Mouse (Mus musculus) lung, adult 2 months (tissue): ENCODE results near the gene Gm28051. TPM values are rescaled to one million over a fixed set of nuclear protein-coding genes. Genes with fewer than 3 reads are reported as not detected.
A peak's percentile ranks its signal among the peaks of the same experiment; 100 is the strongest.

ENCODE experiments used
- DNase-seq: peaks from one replicate; pipeline ENCODE4 v3.0.0; 2022
- H3K4me1 ChIP-seq: fragments of 200-500 bp; 2 replicates; pipeline ENCODE4 v1.6.1; 2011; ENCODE audit warnings: low read length; ENCODE audit not compliant: control insufficient read depth, insufficient read depth
- H3K4me3 ChIP-seq: fragments of 200-500 bp; replicated peaks from 2 replicates; pipeline ENCODE3; 2011; ENCODE audit warnings: low read depth, mild to moderate bottlenecking, control low read depth, low read length; ENCODE audit errors: extremely low read depth
- CTCF ChIP-seq: fragments of 200-500 bp; IDR thresholded peaks from 2 replicates; pipeline ENCODE4 v1.5.1; 2011; ENCODE audit warnings: mild to moderate bottlenecking, low read length, control low read depth; ENCODE audit not compliant: insufficient read depth
- POLR2A ChIP-seq: fragments of 200-500 bp; IDR thresholded peaks from 2 replicates; pipeline ENCODE4 v1.6.1; 2011; ENCODE audit warnings: low read depth, mild to moderate bottlenecking, control low read depth, low read length, borderline replicate concordance; ENCODE audit errors: extremely low read depth
- WGBS: fragments of 180-500 bp; shearing (Covaris S2); methylation state at CpG from one replicate; pipeline ENCODE4 v1.1.7; 2018; 5-methylcytosine and 5-hydroxymethylcytosine counted together
- polyA plus RNA-seq: library from polyadenylated mRNA; depleted of rRNA; stranded (reverse); fragments of >200 nt; gene quantifications from 2 replicates; pipeline ENCODE4 v1.2.3, GENCODE M21; 2012

The Gm28051 gene
- polyA plus RNA-seq, 1 experiment: not detected

DNA sequence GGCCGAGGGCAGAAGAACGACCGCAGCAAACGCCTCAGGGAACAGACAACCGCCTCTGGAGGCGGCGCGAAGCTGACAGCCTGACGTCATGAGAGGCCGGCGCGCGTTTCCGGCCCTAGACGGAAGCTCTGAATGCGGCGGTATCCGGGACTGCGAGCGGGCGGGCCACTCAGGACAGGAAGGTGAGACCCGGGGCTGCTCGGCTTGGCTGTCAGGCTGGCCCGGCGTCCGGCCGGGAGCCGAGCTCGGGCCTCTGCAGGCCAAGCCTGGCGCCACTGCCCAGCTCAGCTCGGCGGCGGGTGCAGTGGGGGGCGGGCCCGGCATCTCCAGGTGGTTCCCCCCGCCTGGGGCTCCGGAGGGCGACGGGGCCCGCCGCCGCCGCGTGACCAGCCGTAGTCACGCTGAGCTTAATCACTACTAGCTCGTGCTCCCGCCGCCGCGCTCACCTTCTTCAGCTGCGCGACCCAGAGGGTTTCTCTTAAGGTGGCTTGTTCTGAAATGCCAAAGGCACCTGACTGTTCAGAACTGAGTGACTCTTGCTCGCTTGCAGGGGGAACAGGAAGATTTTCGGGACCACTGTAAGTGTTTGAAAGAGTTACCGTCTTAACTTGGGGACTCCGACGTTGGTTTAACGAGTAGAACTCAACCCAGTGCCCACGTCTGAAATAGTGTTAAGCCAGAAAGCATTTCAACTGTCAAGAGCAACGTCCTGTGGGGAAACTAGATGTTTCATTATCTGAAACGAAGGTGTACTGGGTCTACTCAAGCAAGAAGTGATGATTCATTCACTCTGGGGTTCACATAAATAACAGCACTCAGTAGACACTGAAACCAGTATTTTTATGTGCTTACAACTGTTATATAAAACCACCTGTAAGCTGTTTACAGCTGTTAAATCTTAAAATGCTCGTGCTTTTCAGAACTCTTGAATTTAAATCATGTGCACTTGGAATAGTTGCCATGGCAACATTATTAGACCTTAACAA, 13.7 kb downstream of the Gm28051 start, which contains the start of the genes Moap1 and Tmem251:
Moap1 (minus strand) TSS at position 73 of the 986 bp plus-strand sequence.
Tmem251 (plus strand) TSS at position 174 of the 986 bp plus-strand sequence.
- peak; percentile 89 for DNase-seq
- under 1% methylated on average over 62 of the region's 63 CpGs for WGBS
- peaks cover 7% of the 10 kb centered on the region for H3K4me1 ChIP-seq
- TF ChIP-seq POLR2A (peak; percentile 68; the same call in 1 of the 2 replicates), CTCF (no peak)
- peak within 1 kb of the TSS; percentile 80 for H3K4me3 ChIP-seq

DNA sequence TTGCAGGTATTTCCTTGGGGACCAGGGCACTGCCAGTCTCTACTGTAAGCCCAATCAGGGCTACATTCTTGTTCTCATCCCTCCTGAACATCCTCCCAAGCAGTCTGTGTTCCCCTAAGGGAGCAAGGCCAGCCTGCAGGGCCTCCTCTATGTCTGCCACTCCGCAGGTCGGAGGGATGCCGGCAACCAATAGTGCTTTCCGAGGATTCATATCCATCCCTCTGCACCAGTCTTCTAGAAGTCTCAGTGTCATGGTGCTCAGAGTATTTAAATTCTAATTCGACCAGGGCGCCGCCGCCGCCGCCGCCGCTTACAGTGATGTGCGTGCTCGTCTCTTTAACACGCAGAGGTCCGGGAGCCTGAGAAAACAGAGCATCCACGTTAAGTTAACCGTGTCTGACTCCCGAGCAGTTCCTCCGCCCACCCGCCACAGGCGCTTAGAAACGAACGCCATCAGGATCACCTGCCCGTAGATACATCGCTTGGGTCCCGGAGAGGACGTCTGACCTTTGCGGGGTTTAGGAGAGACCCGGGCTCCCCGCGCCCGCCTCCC, 14.5 kb downstream of the Gm28051 start:
- no peak for TF ChIP-seq CTCF
- no peak for TF ChIP-seq POLR2A
- Histone ChIP-seq H3K4me1 (peaks cover 7% of the 10 kb centered on the region), H3K4me3 (peak overlapping the region; percentile 80)
- whole genome bisulfite sequencing: under 1% methylated on average over 33 of the region's 33 CpGs
- no peak for DNase-seq

DNA sequence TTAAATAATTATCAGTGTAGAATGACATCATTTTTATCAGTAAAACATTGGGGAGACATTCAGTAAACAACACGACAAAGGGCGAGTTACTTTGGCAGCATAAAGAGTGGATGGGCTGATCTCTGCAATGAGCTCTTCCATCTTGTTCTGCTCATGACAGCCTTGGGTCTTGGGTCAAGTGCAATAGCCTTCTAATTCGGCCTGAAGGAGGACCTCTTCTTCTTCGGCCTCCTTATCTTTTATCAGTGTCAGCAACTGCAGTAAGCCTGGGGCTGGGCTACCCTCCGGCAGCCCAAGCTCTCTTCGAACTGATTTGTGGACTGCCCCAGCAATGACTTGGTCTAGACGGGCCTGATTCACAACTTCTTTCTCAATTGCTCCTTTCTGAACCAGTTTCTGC, 15.5 kb downstream of the Gm28051 start:
- 75% methylated on average over 7 of the region's 7 CpGs for WGBS
- DNase-seq: no peak
- TF ChIP-seq CTCF: no peak
- TF ChIP-seq POLR2A: no peak
- Histone ChIP-seq H3K4me1 (peaks cover 7% of the 10 kb centered on the region), H3K4me3 (no peak overlapping the region)

DNA sequence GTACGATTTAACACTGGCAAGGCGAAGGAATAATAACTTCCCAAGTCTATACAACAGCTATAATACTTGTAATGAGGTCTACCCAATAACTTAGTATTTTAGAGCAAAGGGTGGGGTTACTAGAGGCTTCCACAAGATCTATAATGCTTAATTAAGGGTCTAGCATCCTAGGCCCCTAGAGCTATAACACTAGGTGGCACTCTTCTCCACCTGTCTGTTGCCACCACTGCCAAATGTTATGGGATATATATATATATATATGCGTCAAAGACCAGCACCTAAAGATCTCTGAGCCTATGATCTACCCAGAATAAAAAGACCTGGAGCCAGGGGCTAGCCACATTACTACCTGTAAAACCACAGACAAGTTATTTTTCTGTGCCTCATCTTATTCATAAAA, 17.3 kb downstream of the Gm28051 start:
- TF ChIP-seq CTCF: 0 out of 2 replicates have a peak, but pooled peaks have one; percentile 4
- TF ChIP-seq POLR2A: no peak
- Histone ChIP-seq H3K4me3 (no peak overlapping the region), H3K4me1 (peaks cover 7% of the 10 kb centered on the region)
- no peak for DNase-seq
- WGBS: 62% methylated on average over 3 of the region's 3 CpGs

DNA sequence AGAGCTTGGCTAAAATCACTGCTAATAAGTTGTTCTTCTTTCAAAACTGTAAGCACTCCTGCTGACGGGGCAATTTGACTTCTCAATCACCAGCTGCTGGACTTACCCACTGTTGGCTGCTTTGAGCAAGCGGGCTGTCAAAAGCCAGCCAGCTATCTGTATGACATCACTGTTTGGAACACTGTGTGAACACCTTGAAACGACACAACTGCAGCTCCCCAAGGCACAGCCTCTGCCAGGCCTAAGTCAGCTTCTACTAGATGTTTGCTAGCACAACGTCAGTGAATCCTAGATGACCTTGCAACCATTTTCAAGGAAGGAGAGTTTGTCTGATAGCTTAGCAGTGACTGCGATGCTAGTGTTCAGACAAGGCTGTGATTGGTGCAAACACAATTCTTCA, 18.5 kb downstream of the Gm28051 start:
- no peak for TF ChIP-seq POLR2A
- H3K4me1 ChIP-seq: peaks cover 2% of the 10 kb centered on the region; the same call in 1 of the 2 replicates
- 70% methylated on average over 5 of the region's 5 CpGs for WGBS
- H3K4me3 ChIP-seq: no peak overlapping the region
- DNase-seq: no peak

DNA sequence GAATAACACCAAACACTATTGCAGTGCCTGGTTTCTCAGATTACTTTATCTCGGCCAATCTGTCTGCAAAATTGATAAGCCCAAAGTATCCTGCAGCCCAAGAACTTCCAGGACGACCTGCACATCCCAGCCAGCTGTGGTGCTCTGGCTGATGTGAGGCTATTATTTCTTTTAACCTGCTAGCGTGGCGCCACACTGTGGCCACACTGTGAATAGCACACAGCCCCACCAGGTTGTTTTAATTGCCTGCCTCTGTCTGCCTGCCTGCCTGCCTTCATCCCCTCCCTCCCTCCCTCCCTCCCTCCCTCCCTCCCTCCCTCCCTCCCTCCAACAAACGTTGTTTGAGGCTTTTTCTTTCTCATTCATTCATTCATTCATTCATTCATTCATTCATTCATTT, 24.2 kb downstream of the Gm28051 start:
- Histone ChIP-seq H3K4me1 (0 out of 2 replicates have a peak, but pooled peaks cover 2% of the 10 kb centered on the region), H3K4me3 (no peak overlapping the region)
- 10% methylated on average over 5 of the region's 5 CpGs for WGBS
- DNase-seq: peak; percentile 43
- TF ChIP-seq CTCF (peak; percentile 80), POLR2A (no peak)

DNA sequence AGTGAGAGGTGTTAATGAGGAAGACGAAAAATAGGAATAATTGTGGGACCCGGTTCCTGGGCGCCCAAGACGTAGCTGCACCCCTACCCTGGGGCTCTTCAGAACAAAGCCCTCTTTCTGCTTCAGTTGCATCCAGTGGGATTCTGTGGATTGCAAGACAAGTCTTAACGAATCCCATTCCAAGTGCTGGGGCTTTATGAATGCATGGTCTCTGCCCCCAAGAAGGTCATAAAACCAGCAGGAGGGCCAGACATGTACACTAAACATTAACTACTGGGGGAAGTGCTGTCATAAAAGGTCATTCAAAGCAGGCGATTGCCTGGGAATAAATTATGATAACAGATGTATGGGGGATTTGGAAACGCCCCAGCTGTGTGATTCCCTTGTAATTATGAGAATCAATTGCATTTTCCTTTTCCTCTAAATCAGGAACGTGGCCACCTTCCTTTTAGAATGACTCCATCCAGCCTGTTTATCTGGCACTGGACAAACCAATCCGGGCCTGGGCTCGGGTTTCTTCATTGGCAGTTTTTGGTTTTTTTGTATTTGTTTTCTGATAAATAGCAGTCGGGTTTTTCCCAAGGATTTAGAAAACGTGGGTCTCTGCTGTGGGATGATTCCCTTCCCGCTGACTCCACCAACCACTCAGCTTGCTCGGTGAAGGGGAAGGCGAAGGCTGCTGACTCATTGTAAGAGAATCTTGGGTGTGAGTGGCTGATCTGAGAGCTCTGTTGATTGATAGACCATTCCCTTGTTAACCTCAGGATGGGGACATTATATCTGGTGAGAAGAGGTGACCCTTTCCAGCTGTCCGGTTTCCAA, 26.6 kb downstream of the Gm28051 start:
- DNase-seq: no peak
- Histone ChIP-seq H3K4me1 (0 out of 2 replicates have a peak, but pooled peaks cover 2% of the 10 kb centered on the region), H3K4me3 (no peak overlapping the region)
- TF ChIP-seq POLR2A: no peak
- TF ChIP-seq CTCF: no peak
- WGBS: 36% methylated on average over 16 of the region's 16 CpGs

DNA sequence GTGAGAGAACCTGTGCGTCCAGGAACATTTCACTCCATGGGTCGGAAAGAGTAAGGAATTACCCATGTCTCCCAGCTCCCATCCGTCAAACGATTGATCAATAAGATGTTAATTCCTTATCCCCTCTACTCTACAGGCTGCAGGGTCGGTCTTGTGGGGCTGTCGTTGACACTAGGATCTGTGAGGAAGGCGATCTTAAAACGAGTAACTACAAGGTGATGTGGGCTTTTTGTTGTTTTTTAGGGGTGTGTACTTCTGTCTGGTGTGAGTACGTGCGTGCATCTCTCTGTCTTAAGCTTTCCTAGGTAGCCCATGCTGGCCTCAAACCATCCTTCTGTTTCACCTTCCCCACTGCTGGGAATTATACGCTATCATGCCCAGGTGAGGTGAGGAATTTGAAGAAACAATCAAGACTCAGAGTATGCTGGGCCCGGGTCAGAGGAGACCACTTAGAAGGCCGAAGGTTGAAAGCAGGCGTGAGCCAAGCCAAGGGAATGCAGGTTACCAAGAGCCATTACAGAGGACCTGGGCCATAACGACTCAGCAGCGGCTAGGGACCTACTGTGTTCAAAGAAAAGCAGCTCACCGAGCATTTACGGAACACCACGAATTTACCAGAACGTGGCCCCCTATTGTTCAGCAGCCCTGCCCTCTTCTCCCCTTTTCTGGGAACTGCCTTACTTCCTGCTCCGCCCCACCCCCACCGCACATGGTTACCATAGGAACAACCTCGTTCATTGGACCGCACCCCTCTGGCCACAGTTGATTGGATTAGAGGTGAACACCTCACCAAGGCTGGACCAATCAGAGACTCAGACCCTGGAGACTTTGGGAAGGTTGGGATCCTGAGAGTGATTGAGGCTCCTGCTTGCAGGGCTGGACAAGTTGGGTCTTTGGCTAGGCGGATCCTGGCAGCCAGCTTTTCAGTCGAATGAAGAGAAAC, 27.4 kb downstream of the Gm28051 start:
- 38% methylated on average over 26 of the region's 26 CpGs for WGBS
- TF ChIP-seq CTCF: no peak
- 0 out of 2 replicates have a peak, but pooled peaks have one; percentile 4 for TF ChIP-seq POLR2A
- Histone ChIP-seq H3K4me1 (0 out of 2 replicates have a peak, but pooled peaks cover 2% of the 10 kb centered on the region), H3K4me3 (peak overlapping the region; percentile 30)
- peak; percentile 56 for DNase-seq
